Mouse (Mus musculus) embryonic stem cell, embryonic (primary cell): ENCODE measurements around the gene Gpatch8.

Experiments used
- CTCF ChIA-PET, 4 experiments: fragments of 300-600 bp in 2 of 4; fragments of 350-600 bp in 2 of 4; sonication (Branson Sonifier 250); formaldehyde crosslinking; loops; one replicate each; lab custom pipeline; 2022; ENCODE audit warnings: inconsistent platforms in 2 of 4; lab: Charles Lee
- POLR2A ChIA-PET, 4 experiments: fragments of 300-600 bp in 2 of 4; fragments of 350-600 bp in 2 of 4; sonication (Branson Sonifier 250); formaldehyde crosslinking; loops; one replicate each; lab custom pipeline; 2022; ENCODE audit warnings: antibody characterized with exemption in 4 of 4, inconsistent platforms in 1 of 4; lab: Charles Lee

Gpatch8 gene

GRCm38 (mm10) chr11:102441434-102441833, 114.8 kb downstream of the Gpatch8 start:
- POLR2A ChIA-PET: interaction anchor here in 2 of 4 experiments (1.2 kb wide), 2 partner anchors 11 to 141 kb away, joined by 4 read pairs; partner anchors contain the start of gene Grn (in 1 of the 2)
- CTCF ChIA-PET: interaction anchor here in 3 of 4 experiments (0.6 to 1.5 kb wide), 5 partner anchors 10 to 461 kb away, joined by 3 to 8 read pairs (median 4); partner anchors contain the start of gene Grn (in 1 of the 3)

GRCm38 (mm10) chr11:102440255-102440654, 115.9 kb downstream of the Gpatch8 start:
- CTCF ChIA-PET: interaction anchor here in 3 of 4 experiments (0.6 to 2.0 kb wide), 6 partner anchors 10 to 156 kb away, joined by 3 to 7 read pairs (median 4); partner anchors contain the start of genes Grn (in 1 of the 3) and Tmub2 (in 1 of the 3)
- POLR2A ChIA-PET: interaction anchor here in 3 of 4 experiments (0.6 to 5.1 kb wide), 13 partner anchors 10 to 182 kb away, joined by 3 to 60 read pairs (median 5); partner anchors contain the start of genes Grn (in 2 of the 3), Slc25a39 (in 2 of the 3), Asb16 (in 1 of the 3) and Atxn7l3 (in 1 of the 3)

GRCm38 (mm10) chr11:102439093-102440082, 116.8 kb downstream of the Gpatch8 start:
- ChIA-PET CTCF (interaction anchor here (0.5 to 5.2 kb wide), 62 partner anchors 7 to 399 kb away, joined by 3 to 86 read pairs (median 5); partner anchors contain the start of genes Fam171a2 (in 4 of the 4), Grn (in 3 of the 4), Tmub2 (in 2 of the 4) and BC030867 (in 1 of the 4)), POLR2A (interaction anchor here (0.5 to 5.1 kb wide), 52 partner anchors 8 to 355 kb away, joined by 3 to 60 read pairs (median 6); partner anchors contain the start of genes Fam171a2 (in 3 of the 4), Grn (in 3 of the 4), Slc25a39 (in 3 of the 4) and Asb16 (in 2 of the 4))

GRCm38 (mm10) chr11:102438212-102439092, 117.7 kb downstream of the Gpatch8 start:
- CTCF ChIA-PET: interaction anchor here (0.5 to 5.2 kb wide), 82 partner anchors 8 to 595 kb away, joined by 3 to 86 read pairs (median 5); partner anchors contain the start of genes Fam171a2 (in 4 of the 4), Grn (in 3 of the 4), Slc25a39 (in 2 of the 4) and Tmub2 (in 2 of the 4)

GRCm38 (mm10) chr11:102437120-102438061, 118.8 kb downstream of the Gpatch8 start:
- CTCF ChIA-PET: interaction anchor here (0.6 to 5.2 kb wide), 87 partner anchors 7 to 419 kb away, joined by 3 to 86 read pairs (median 4); partner anchors contain the start of genes Fam171a2 (in 3 of the 4), Tmub2 (in 3 of the 4), Grn (in 2 of the 4) and Slc25a39 (in 2 of the 4)
- POLR2A ChIA-PET: interaction anchor here (0.5 to 5.1 kb wide), 104 partner anchors 7 to 1333 kb away, joined by 3 to 60 read pairs (median 4); partner anchors contain the start of genes Asb16 (in 3 of the 4), Slc25a39 (in 3 of the 4), Fam171a2 (in 2 of the 4) and Rundc3a (in 2 of the 4)

More at GRCm38 (mm10) chr11:102438212-102439092, 117.7 kb downstream of the Gpatch8 start:
- POLR2A ChIA-PET: interaction anchor here (0.5 to 5.1 kb wide), 73 partner anchors 8 to 923 kb away, joined by 3 to 60 read pairs (median 5); partner anchors contain the start of genes Asb16 (in 3 of the 4), Fam171a2 (in 3 of the 4), Grn (in 3 of the 4) and Slc25a39 (in 3 of the 4)

GRCm38 (mm10) chr11:102436471-102436790, 119.8 kb downstream of the Gpatch8 start:
- ChIA-PET CTCF (interaction anchor here (1.0 to 5.2 kb wide), 12 partner anchors 10 to 180 kb away, joined by 3 to 86 read pairs (median 17); partner anchors contain the start of gene Fam171a2 (in 3 of the 4)), POLR2A (interaction anchor here (0.6 to 5.1 kb wide), 48 partner anchors 9 to 217 kb away, joined by 3 to 60 read pairs (median 7); partner anchors contain the start of genes Slc25a39 (in 3 of the 4), Fam171a2 (in 2 of the 4), Tmub2 (in 2 of the 4) and Asb16 (in 1 of the 4))

GRCm38 (mm10) chr11:102435754-102436470, 120.3 kb downstream of the Gpatch8 start:
- ChIA-PET CTCF (interaction anchor here in 2 of 4 experiments (2.3 to 5.2 kb wide), 3 partner anchors 12 to 129 kb away, joined by 18 to 45 read pairs (median 35); partner anchors contain the start of gene Fam171a2 (in 1 of the 2)), POLR2A (interaction anchor here in 3 of 4 experiments (0.7 to 5.1 kb wide), 17 partner anchors 8 to 178 kb away, joined by 3 to 57 read pairs (median 7); partner anchors contain the start of genes Fam171a2 (in 2 of the 3), Slc25a39 (in 2 of the 3), Itga2b (in 1 of the 3) and Tmub2 (in 1 of the 3))

- POLR2A ChIA-PET: interaction anchor here in 2 of 4 experiments (0.6 to 4.0 kb wide), 30 partner anchors 10 to 187 kb away, joined by 3 to 42 read pairs (median 3); partner anchors contain the start of genes Slc25a39 (in 2 of the 2), Asb16 (in 1 of the 2), BC030867 (in 1 of the 2) and Fam171a2 (in 1 of the 2)
Observed at GRCm38 (mm10) chr11:102434816-102435705, 121.1 kb downstream of the Gpatch8 start.

GRCm38 (mm10) chr11:102434406-102434805, 121.8 kb downstream of the Gpatch8 start:
- ChIA-PET POLR2A (interaction anchor here in 3 of 4 experiments (0.6 to 2.3 kb wide), 27 partner anchors 10 to 186 kb away, joined by 3 to 18 read pairs (median 3); partner anchors contain the start of genes Slc25a39 (in 2 of the 3), Asb16 (in 1 of the 3), BC030867 (in 1 of the 3) and Tmub2 (in 1 of the 3)), CTCF (interaction anchor here (0.5 to 5.2 kb wide), 37 partner anchors 10 to 807 kb away, joined by 3 to 45 read pairs (median 3); partner anchors contain the start of genes Fam171a2 (in 3 of the 4), Tmub2 (in 3 of the 4), BC030867 (in 2 of the 4) and G6pc3 (in 1 of the 4))

More at GRCm38 (mm10) chr11:102434816-102435705, 121.1 kb downstream of the Gpatch8 start:
- CTCF ChIA-PET: interaction anchor here (0.8 to 5.2 kb wide), 26 partner anchors 10 to 367 kb away, joined by 3 to 45 read pairs (median 4); partner anchors contain the start of genes Fam171a2 (in 3 of the 4), BC030867 (in 2 of the 4), Tmub2 (in 2 of the 4) and Slc25a39 (in 1 of the 4)

- POLR2A ChIA-PET: interaction anchor here in 3 of 4 experiments (0.6 to 2.3 kb wide), 19 partner anchors 16 to 185 kb away, joined by 3 to 18 read pairs (median 4); partner anchors contain the start of genes Slc25a39 (in 2 of the 3), BC030867 (in 1 of the 3) and Tmub2 (in 1 of the 3)
Observed at GRCm38 (mm10) chr11:102433866-102434265, 122.3 kb downstream of the Gpatch8 start.

GRCm38 (mm10) chr11:102432896-102433295, 123.3 kb downstream of the Gpatch8 start:
- ChIA-PET POLR2A (interaction anchor here in 2 of 4 experiments (1.1 to 3.8 kb wide), 4 partner anchors 14 to 133 kb away, joined by 3 to 25 read pairs (median 4); partner anchors contain the start of genes Fam171a2 (in 1 of the 2) and Slc25a39 (in 1 of the 2)), CTCF (interaction anchor here in 2 of 4 experiments (0.7 to 1.2 kb wide), 3 partner anchors 15 to 124 kb away, joined by 3 to 4 read pairs (median 3); partner anchors contain the start of gene Fam171a2 (in 1 of the 2))

More at GRCm38 (mm10) chr11:102433866-102434265, 122.3 kb downstream of the Gpatch8 start:
- CTCF ChIA-PET: interaction anchor here (0.5 to 5.2 kb wide), 36 partner anchors 10 to 806 kb away, joined by 3 to 45 read pairs (median 3); partner anchors contain the start of genes Fam171a2 (in 3 of the 4), Tmub2 (in 3 of the 4), BC030867 (in 2 of the 4) and G6pc3 (in 1 of the 4)
